Comparison of ENCODE assay signal across 21 mouse cellular contexts in the genomic region with DNA sequence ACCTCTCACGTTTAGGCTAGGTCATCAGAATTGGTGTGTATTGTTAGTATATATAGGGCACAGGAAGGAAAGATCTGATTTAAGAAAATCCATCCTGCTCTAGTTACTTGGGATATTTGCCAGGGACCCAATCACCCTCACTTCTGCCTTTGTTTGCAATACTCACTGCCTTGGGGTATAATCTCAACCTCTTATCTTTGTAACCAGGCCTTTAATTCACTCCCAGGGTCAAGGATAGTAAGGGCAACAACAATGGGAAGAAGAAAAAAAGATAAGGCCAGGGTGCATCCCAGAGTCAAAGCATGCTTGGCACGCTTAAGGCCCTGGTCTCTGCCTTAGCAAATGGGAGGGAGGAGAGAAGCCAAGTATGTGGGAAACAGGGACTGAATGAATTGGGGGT. TPM values are rescaled to one million over a fixed set of nuclear protein-coding genes. Genes with fewer than 3 reads are reported as not detected.
"Had no signal": no experiment of that assay in that cellular context is flagged by ENCODE, and none has a peak within 500 bp of the region (broad histone marks: within the 10 kb centered on the region; RNA-seq: fewer than 3 reads in every experiment).

No protein-coding gene starts in this region.

- H3K36me3 ChIP-seq: intestine, embryonic 15.5 days had no signal

- H3K9me3 ChIP-seq: heart, embryonic 10.5 days; heart, embryonic 12.5 days; hindbrain, embryonic 10.5 days; hindbrain, embryonic 12.5 days; hindbrain, embryonic 15.5 days; intestine, embryonic 15.5 days; kidney, embryonic 15.5 days; limb, embryonic 13.5 days; limb, embryonic 15.5 days had no signal

- H3K4me3 ChIP-seq: heart, adult 2 months; heart, embryonic 10.5 days; heart, embryonic 12.5 days; hindbrain, embryonic 10.5 days; hindbrain, embryonic 12.5 days; hindbrain, embryonic 15.5 days; intestine, embryonic 15.5 days; kidney, embryonic 15.5 days; limb, embryonic 13.5 days; limb, embryonic 15.5 days had no signal

- H3K4me1 ChIP-seq: hindbrain, embryonic 10.5 days; hindbrain, embryonic 12.5 days; hindbrain, embryonic 15.5 days; intestine, embryonic 15.5 days; limb, embryonic 13.5 days; limb, embryonic 15.5 days had no signal

- H3K4me2 ChIP-seq: heart, embryonic 12.5 days; hindbrain, embryonic 12.5 days; hindbrain, embryonic 15.5 days; intestine, embryonic 15.5 days; kidney, embryonic 15.5 days; limb, embryonic 13.5 days; limb, embryonic 15.5 days; liver, embryonic 11.5 days had no signal

- H3K27ac ChIP-seq: heart, adult 2 months; heart, embryonic 10.5 days; hindbrain, embryonic 10.5 days; hindbrain, embryonic 12.5 days; hindbrain, embryonic 15.5 days; intestine, embryonic 15.5 days; kidney, embryonic 15.5 days; kidney, postnatal 0 days; limb, embryonic 13.5 days; limb, embryonic 15.5 days; liver, embryonic 14.5 days had no signal

- H3K9ac ChIP-seq: heart, embryonic 12.5 days; hindbrain, embryonic 12.5 days; hindbrain, embryonic 15.5 days; intestine, embryonic 15.5 days; kidney, embryonic 15.5 days; limb, embryonic 15.5 days; liver, embryonic 14.5 days had no signal

- H3K27me3 ChIP-seq: heart, embryonic 12.5 days; hindbrain, embryonic 12.5 days; hindbrain, embryonic 15.5 days; intestine, embryonic 15.5 days; kidney, embryonic 15.5 days; limb, embryonic 13.5 days; limb, embryonic 15.5 days had no signal

RNA-seq across cellular contexts. Expression of a gene that starts 52.6 kb away (rescaled TPM):
- total RNA-seq: layer of hippocampus, adult 18-20 months; layer of hippocampus, postnatal 36 days; left cerebral cortex, adult 18-20 months; left cerebral cortex, adult 8-10 months; left cerebral cortex, postnatal 10 days; left cerebral cortex, postnatal 25 days; left cerebral cortex, postnatal 4 days had no signal
- polyA plus RNA-seq: heart, embryonic 12.5 days; hindbrain, embryonic 10.5 days; hindbrain, embryonic 12.5 days; hindbrain, embryonic 15.5 days; limb, embryonic 11.5 days; liver, embryonic 11.5 days; liver, embryonic 14.5 days had no signal
